Mouse (Mus musculus): ENCODE measurements around the gene Arl6.

Arl6 gene

DNA sequence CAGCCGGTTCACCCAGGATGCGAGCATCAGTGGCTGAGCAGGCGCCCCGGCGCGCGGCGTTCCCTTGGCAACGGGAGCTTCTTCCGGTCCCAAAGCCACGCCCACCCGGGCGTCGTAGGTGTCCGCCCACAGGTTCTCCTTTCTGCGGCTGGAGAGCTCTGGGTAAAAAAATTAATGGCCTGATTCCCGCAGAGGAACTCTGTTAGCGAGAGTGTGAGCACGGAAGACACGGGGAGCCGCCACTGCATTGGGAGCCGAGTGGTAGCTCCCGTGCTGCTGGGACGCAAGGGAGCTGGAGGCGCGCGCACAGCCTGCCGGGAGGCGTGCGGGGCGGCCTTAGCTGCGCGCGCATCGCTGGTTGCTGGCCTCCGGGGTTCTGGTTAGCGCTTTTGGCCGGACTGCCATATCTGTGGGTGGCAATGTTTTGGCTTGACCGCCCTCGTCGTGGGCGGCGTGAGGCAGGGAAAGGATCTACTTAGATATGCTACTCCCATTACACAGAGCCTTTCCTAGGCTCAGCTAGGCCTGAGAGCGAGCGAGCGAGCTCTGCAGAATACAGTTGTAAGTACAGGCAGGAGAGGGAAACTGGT is at the start of gene Arl6:
TSS of gene Arl6 (minus strand) at position 290 of the 590 bp plus-strand sequence.
- DNase-seq (ENCODE audit: extremely low spot score), result peak; percentile 94

DNA sequence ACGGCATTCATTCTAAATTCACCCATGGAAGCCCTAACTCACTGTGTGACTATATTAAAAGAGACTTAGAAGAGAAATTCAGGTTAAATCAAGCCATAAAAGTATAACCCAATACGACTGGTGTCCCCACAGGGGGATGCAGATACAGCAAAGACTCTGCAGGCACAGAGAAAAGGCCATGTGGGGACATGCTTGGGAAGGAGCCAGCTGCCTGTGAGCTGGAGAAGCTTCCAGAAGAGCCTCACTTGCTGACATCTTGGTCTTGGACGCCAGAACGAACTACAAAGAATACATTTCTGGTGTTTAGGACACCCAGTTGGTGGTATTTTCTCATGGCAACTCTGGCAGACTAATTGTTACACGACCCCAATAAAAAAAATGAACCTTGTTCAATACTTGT is 45.9 kb upstream of the Arl6 start:
- DNase-seq (ENCODE audit: extremely low spot score), result no peak

- peak; percentile 61 for DNase-seq (ENCODE audit: extremely low spot score)
These were observed 44.2 kb upstream of the Arl6 start for GRCm38 (mm10) chr16:59683434-59683833.

GRCm38 (mm10) chr16:59682216-59682891 is 43.2 kb upstream of the Arl6 start:
- no peak for DNase-seq (ENCODE audit: extremely low spot score)

- DNase-seq (ENCODE audit: extremely low spot score), result no peak
These were observed 27.7 kb upstream of the Arl6 start for GRCm38 (mm10) chr16:59666938-59667337.

- no peak for DNase-seq (ENCODE audit: extremely low spot score)
These were observed 4.6 kb upstream of the Arl6 start for GRCm38 (mm10) chr16:59643766-59644165.

GRCm38 (mm10) chr16:59639985-59640384 is 794 bp upstream of the Arl6 start:
- DNase-seq (ENCODE audit: extremely low spot score), result no peak

DNA sequence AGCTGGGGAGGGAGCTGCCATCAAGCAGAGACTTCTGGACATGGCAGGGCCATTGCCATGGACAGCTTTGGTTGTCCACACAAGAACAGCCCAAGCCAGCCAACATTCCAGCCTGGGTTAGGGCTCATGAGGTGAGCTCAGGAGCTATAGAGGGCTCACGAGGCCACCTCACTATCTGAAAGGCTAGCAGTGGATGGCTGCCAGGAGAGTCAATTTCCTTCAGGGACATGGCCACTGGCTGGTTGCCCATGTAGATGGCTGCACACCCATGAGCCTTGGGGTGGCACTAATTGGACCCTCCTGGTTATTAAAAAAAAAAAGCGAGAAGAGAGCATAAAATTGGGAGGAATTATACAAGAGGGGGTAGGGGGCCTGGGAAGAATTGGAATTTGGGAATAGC is 4.6 kb downstream of the Arl6 start:
- DNase-seq (ENCODE audit: extremely low spot score), result no peak

DNA sequence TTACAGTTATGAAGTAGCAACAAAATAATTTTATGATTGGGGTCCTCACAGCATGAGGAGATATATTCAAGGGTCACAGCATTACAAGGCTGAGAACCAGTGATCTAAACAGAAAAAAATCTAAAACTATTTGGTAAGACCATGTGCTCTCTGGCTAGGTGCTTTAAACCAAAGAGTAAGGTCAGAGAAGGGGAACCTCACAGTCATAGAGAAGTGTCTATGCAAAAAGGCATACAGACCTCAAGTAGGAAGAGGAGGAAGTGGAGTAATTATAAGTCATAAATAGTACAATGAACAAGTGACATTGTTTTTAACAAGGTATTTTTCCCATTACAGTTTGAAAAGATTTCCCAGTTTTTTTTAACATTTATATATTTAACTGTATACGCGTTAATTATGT is 17.6 kb downstream of the Arl6 start:
- DNase-seq (ENCODE audit: extremely low spot score), result no peak

GRCm38 (mm10) chr16:59617167-59617566 is 22.0 kb downstream of the Arl6 start:
- DNase-seq (ENCODE audit: extremely low spot score), result peak; percentile 42

GRCm38 (mm10) chr16:59615675-59616074 is 23.5 kb downstream of the Arl6 start:
- DNase-seq (ENCODE audit: extremely low spot score), result no peak

- no peak for DNase-seq (ENCODE audit: extremely low spot score)
These were observed 28.4 kb downstream of the Arl6 start for GRCm38 (mm10) chr16:59610750-59611149.

GRCm38 (mm10) chr16:59604078-59604781 is 35.0 kb downstream of the Arl6 start:
- no peak for DNase-seq (ENCODE audit: extremely low spot score)

DNA sequence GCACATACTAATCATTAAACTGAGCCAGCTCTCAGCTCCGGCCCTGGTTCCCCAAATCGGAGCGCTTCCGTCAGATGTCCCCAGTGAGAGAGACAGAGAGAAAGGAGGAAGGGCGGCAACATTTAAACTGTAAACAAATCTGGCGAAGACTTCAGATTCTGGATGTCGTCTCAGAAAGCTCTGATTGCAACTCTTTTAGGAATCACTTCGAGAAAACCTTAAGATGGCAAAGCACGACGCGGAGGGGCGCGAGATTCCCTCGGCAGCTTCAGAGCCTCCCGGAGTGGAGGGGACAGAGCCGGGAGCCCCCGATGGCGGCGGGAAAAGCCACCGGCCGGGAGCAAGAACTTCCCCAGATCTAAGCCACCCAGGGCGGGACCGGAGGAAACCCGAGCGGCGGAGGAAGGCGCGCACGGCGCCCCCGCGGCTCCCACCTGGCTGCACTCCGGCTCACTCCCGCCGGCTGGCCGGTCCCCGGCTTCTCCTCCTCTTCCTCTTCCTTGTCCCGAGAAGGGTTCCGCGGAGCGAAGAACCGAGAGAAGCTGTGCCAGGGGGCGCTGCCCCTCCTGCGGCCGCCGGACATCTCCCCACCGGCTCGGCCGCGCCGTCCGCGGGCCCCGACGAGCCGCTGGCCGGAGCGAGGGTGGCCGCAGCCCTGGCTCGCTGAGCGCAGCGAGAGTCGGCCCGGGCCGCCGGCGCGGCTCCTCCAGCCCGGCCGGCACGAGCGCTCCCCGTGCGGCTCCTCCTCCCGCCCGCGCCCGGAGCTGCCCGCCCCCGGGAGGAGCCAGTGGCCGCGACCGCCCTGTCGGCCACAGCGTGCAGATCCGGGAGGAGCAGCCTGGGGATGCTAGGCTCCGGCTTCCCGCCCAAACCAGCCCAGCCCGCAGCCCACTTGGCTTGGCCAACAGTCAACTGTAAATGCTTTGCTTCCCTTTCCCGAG is 38.6 kb downstream of the Arl6 start, which contains the start of gene Crybg3:
TSS of gene Crybg3 (minus strand) at position 669 of the 941 bp plus-strand sequence.
- DNase-seq (ENCODE audit: extremely low spot score), result peak; percentile 81

DNA sequence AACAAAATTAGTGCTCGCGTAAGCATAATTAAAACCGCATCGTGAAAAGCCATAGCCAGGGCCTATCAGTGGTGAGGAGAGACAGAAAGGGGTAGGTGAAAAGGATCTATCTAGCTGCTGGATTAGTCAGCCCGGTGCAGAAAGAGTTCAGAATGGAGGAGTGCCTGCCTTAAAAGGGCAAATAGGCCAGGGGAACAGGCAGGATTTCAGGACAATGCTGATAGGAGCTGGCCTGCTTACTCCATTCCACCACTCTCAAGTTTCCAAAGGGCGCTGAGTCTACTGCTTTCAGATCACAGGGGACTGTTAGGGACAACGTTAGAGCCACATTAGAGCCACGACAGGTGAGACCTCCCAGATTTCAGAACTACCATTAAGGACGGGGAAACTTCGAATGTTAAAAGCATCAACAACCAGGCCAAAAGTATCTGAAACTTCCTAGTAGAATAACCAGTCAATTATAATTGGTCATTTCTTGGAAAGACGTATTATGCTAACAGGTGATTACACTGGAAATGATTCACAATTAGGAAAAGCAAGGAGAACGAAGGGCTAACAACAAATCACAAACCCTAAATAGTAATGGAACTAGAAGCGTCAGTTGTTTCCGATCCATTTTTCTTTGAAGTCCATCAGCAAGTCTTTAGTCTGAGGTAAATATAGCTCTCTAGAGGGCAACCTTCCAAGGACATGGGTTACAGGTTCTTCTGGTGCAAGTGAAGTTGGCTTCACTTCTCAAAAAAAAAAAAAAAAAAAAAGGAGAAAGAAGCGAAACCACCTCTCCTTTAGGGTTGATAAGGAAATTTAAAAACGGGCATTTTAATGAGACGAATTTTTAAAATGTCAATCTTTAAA is 39.6 kb downstream of the Arl6 start:
- peak; percentile 40 for DNase-seq (ENCODE audit: extremely low spot score)

GRCm38 (mm10) chr16:59598997-59599396 is 40.2 kb downstream of the Arl6 start:
- no peak for DNase-seq (ENCODE audit: extremely low spot score)

DNA sequence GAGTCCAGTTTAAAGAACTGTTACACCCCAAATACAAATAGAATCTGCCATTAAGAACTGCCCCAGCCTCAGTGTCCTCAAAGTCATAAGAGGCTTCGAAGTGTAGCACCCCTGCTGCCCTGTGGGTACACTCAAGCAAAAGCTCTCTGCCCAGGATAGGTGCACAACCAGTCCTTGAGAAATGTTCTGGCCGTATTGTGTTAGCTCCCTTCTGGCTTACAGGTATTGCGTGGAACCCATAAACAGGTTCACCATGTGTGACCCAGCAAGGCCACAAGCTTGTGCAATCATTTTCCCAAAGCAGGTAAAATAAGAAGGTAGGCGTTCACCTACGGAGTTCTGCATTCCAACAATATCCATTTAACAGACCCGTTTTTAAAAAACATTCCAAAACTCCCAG is 41.9 kb downstream of the Arl6 start:
- DNase-seq (ENCODE audit: extremely low spot score), result no peak

GRCm38 (mm10) chr16:59594714-59595113 is 44.5 kb downstream of the Arl6 start:
- DNase-seq (ENCODE audit: extremely low spot score), result no peak

DNA sequence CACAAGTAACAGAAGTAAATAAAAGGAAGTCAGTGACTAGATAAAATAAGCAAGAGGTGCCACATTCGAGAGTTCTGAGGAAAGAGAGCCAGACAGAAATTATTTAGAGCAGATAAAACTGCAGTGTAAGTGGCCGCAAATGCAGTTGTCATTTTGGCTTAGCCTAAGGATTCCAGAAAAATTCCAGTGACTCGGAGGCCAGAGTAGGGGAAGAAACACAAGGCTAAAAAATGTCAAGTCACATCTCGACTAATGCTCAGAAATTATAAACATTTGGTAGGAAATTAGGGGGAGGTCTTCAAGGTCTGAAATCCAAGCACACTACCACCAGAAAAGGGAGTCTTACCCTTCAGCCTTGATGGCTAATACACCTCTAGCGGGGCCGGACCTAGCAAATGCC is 48.4 kb downstream of the Arl6 start:
- DNase-seq (ENCODE audit: extremely low spot score), result no peak

DNA sequence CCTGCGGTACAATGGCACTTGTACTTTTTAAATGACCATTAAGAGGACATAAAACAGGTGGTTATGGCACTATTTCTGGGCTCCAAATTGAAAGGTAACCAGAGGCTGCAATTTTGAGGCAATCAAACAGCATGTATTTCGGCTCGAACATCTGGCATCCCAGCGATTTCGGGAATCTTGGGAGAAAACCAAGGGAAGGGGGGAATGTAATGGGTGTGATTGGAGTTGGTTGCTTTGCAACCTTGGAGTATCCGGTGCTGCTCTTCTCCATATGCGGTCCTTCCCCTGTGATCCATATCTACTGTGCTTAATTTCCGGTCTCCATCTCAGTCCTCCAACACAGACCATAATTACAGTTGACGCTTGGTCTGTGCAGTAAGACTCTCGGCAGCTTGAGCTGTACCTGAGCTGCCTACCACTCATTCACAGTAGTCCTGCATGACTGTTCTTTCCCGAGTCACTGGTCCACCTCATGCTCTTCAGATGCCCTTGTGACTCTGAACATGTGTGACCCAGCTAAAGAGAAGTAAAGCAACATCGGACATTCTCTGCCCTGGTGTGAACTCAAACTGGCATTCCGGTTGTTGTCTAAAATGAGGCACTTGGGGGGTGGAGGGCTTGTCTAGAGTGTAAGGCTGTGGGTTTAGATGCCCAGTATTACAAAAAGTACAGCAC is 50.7 kb downstream of the Arl6 start:
- no peak for DNase-seq (ENCODE audit: extremely low spot score)
